Mouse (Mus musculus) brain, embryonic 14.5 days (tissue): ENCODE results near the gene Map3k13.

Experiments
- CTCF ChIP-seq: fragments of 200-500 bp; IDR thresholded peaks from 2 replicates; pipeline ENCODE4 v1.5.1; 2012; ENCODE audit warnings: inconsistent platforms, mild to moderate bottlenecking, moderate library complexity, borderline replicate concordance; ENCODE audit not compliant: insufficient read depth, insufficient read length; ENCODE audit errors: extremely low read depth
- POLR2A ChIP-seq: fragments of 200-500 bp; IDR thresholded peaks from 2 replicates; pipeline ENCODE4 v1.6.1; 2012; ENCODE audit warnings: mild to moderate bottlenecking, inconsistent platforms, borderline replicate concordance; ENCODE audit not compliant: poor library complexity, insufficient read depth, insufficient read length, severe bottlenecking; ENCODE audit errors: extremely low read depth

DNA sequence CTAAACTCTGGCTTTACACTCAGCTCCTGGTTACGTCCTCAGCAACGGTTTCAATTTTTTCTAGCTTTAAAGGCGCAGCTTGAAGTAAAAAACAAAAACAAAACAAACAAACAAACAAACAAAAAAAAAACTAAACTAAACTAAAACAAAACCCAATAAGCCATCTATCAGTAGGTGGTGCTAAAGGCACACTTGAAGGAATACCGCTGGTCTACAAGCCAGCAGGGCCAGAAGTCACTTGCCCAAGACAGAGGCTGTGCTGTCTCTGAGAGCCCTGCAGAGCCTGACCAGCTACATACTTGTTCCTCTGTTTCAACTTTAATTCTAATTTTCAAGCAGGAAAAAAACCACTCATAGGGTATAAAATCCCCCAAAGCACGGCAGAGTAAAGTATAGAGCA, 24.5 kb upstream of the Map3k13 start:
- TF ChIP-seq POLR2A (no peak), CTCF (peak; percentile 27; the same call in 1 of the 2 replicates)
